Comparison of ENCODE assay signal across 11 mouse cellular contexts in genomic region chr4:109052282-109052681, GRCm38 (mm10). TPM values are rescaled to one million over a fixed set of nuclear protein-coding genes. Genes with fewer than 3 reads are reported as not detected.
A peak's percentile ranks its signal among the peaks of the same experiment; 100 is the strongest.
DNase-seq lines count a peak whose midpoint lies in the region; ATAC-seq and TF ChIP-seq lines count a peak whose summit lies in the region.
"Had no signal": no experiment of that assay in that cellular context is flagged by ENCODE, and none has a peak within 500 bp of the region (broad histone marks: within the 10 kb centered on the region; RNA-seq: fewer than 3 reads in every experiment).

No protein-coding gene starts in this region.

- no peak for TF ChIP-seq EP300 in liver, postnatal 0 days (IDR thresholded peaks at IDR 0.05; ENCODE audit: low read depth)

- peaks cover 83% of the 10 kb centered on the region for H3K36me3 ChIP-seq in heart, embryonic 13.5 days
- H3K36me3 ChIP-seq in heart, embryonic 12.5 days: peaks cover 68% of the 10 kb centered on the region
- peaks cover 58% of the 10 kb centered on the region for H3K36me3 ChIP-seq in lung, embryonic 15.5 days
- H3K36me3 ChIP-seq in liver, postnatal 0 days (replicated peaks; ENCODE audit: insufficient read depth, low read length): peaks cover 77% of the 10 kb centered on the region

- H3K27me3 ChIP-seq in heart, embryonic 13.5 days (replicated peaks): no peaks in the 10 kb centered on the region
- H3K27me3 ChIP-seq in heart, embryonic 12.5 days (replicated peaks): no peaks in the 10 kb centered on the region
- H3K27me3 ChIP-seq in lung, embryonic 15.5 days: no peaks in the 10 kb centered on the region
- no peaks in the 10 kb centered on the region for H3K27me3 ChIP-seq in liver, postnatal 0 days (ENCODE audit: insufficient read depth, low read length)

- H3K4me1 ChIP-seq in heart, embryonic 13.5 days: peaks cover 27% of the 10 kb centered on the region
- peaks cover 24% of the 10 kb centered on the region for H3K4me1 ChIP-seq in heart, embryonic 12.5 days (replicated peaks)
- H3K4me1 ChIP-seq in lung, embryonic 15.5 days: peaks cover 10% of the 10 kb centered on the region; the same call in 1 of the 2 replicates
- peaks cover 8% of the 10 kb centered on the region; the same call in 1 of the 2 replicates for H3K4me1 ChIP-seq in embryonic fibroblast, embryonic 13.5 days (ENCODE audit: control insufficient read depth, insufficient read depth, low read length)
- 0 out of 2 replicates have a peak, but pooled peaks cover 6% of the 10 kb centered on the region for H3K4me1 ChIP-seq in liver, postnatal 0 days (ENCODE audit: insufficient read depth)

- H3K27ac ChIP-seq in heart, embryonic 13.5 days (replicated peaks): peak overlapping the region; percentile 36; the same call in 1 of the 2 replicates
- no peak overlapping the region for H3K27ac ChIP-seq in heart, embryonic 12.5 days (ENCODE audit: poor library complexity, severe bottlenecking)
- peak overlapping the region; percentile 75 for H3K27ac ChIP-seq in lung, embryonic 15.5 days
- peak overlapping the region; percentile 31; the same call in 1 of the 2 replicates for H3K27ac ChIP-seq in embryonic fibroblast, embryonic 13.5 days (ENCODE audit: insufficient read depth, low read length)
- 0 out of 2 replicates have a peak overlapping the region, but pooled peaks have one; percentile 34 for H3K27ac ChIP-seq in liver, postnatal 0 days (ENCODE audit: low read depth)

- DNase-seq in lung, postnatal 14 days: no peak
- no peak for DNase-seq in liver, postnatal 0 days
- no peak for DNase-seq in retina, embryonic 14.5 days (ENCODE audit: low spot score)
- DNase-seq: B cell, adult 2 months had no signal

- TF ChIP-seq POLR2A in embryonic fibroblast, embryonic 13.5 days (IDR thresholded peaks at IDR 0.05; ENCODE audit: low read depth, low read length): no peak

- no peak for TF ChIP-seq CTCF in embryonic fibroblast, embryonic 13.5 days (IDR thresholded peaks at IDR 0.05; ENCODE audit: borderline replicate concordance, insufficient read depth, low read length)
- TF ChIP-seq CTCF in liver, postnatal 0 days (IDR thresholded peaks at IDR 0.05; ENCODE audit: low read depth): no peak

- no peak overlapping the region for H3K9ac ChIP-seq in heart, embryonic 13.5 days
- H3K9ac ChIP-seq in heart, embryonic 12.5 days: no peak overlapping the region
- no peak overlapping the region for H3K9ac ChIP-seq in lung, embryonic 15.5 days
- H3K9ac ChIP-seq in liver, postnatal 0 days (replicated peaks): no peak overlapping the region

- no peak overlapping the region for H3K4me3 ChIP-seq in heart, embryonic 13.5 days
- H3K4me3 ChIP-seq in heart, embryonic 12.5 days: no peak overlapping the region
- no peak overlapping the region for H3K4me3 ChIP-seq in lung, embryonic 15.5 days
- H3K4me3 ChIP-seq in embryonic fibroblast, embryonic 13.5 days (ENCODE audit: insufficient read depth, low read length): no peak overlapping the region
- no peak overlapping the region for H3K4me3 ChIP-seq in liver, postnatal 0 days (ENCODE audit: low read depth, low read length)
- H3K4me3 ChIP-seq: myocyte had no signal

- WGBS in heart, embryonic 13.5 days: 45% methylated on average over 1 of the region's 1 CpGs
- WGBS in heart, embryonic 12.5 days: 33% methylated on average over 1 of the region's 1 CpGs
- WGBS in lung, embryonic 15.5 days: 27% methylated on average over 1 of the region's 1 CpGs
- WGBS in liver, postnatal 0 days (ENCODE audit: insufficient replicate concordance): 50% methylated on average over 1 of the region's 1 CpGs

- no peak overlapping the region for H3K4me2 ChIP-seq in heart, embryonic 13.5 days
- H3K4me2 ChIP-seq in heart, embryonic 12.5 days: no peak overlapping the region
- peak overlapping the region; percentile 22; the same call in 1 of the 2 replicates for H3K4me2 ChIP-seq in lung, embryonic 15.5 days
- no peak overlapping the region for H3K4me2 ChIP-seq in liver, postnatal 0 days (ENCODE audit: low read depth, low read length)

- no peaks in the 10 kb centered on the region for H3K9me3 ChIP-seq in heart, embryonic 13.5 days
- H3K9me3 ChIP-seq in heart, embryonic 12.5 days (replicated peaks): no peaks in the 10 kb centered on the region
- no peaks in the 10 kb centered on the region for H3K9me3 ChIP-seq in lung, embryonic 15.5 days
- H3K9me3 ChIP-seq in liver, postnatal 0 days (ENCODE audit: low read length): no peaks in the 10 kb centered on the region

- ATAC-seq in heart, embryonic 13.5 days (ENCODE audit: extremely low read depth, insufficient number of reproducible peaks, low FRiP score, low TSS enrichment): no peak
- ATAC-seq in heart, embryonic 12.5 days (ENCODE audit: insufficient number of reproducible peaks, low FRiP score): no peak
- peak; percentile 70 for ATAC-seq in lung, embryonic 15.5 days (ENCODE audit: borderline replicate concordance, extremely low read depth, low FRiP score, low TSS enrichment)
- peak; percentile 40; the same call in 1 of the 2 replicates for ATAC-seq in liver, postnatal 0 days
- ATAC-seq in frontal cortex, adult (ENCODE audit: low TSS enrichment): no peak
- ATAC-seq: intestine, embryonic 16.5 days had no signal

RNA-seq across cellular contexts. Expression of gene Nrd1, which starts 51.8 kb away (rescaled TPM):
- 47.4 and 49.1 TPM in 2 replicates for polyA plus RNA-seq in heart, embryonic 13.5 days (2015; fragmentation: Nextera tagmentation; extraction: Ambion mirVana)
- 67.1 and 70.0 TPM in 2 replicates for polyA plus RNA-seq in heart, embryonic 12.5 days (2016; fragmentation: Nextera tagmentation; extraction: Ambion mirVana)
- 64.2 and 65.8 TPM in 2 replicates for polyA plus RNA-seq in lung, embryonic 15.5 days (2015; fragmentation: Nextera tagmentation; extraction: Ambion mirVana)
- 214 and 216 TPM in 2 replicates for polyA plus RNA-seq in embryonic fibroblast, embryonic 13.5 days (2011; ENCODE audit: insufficient read length, low read depth, missing spikeins)
- polyA plus RNA-seq in liver, postnatal 0 days (2015; fragmentation: Nextera tagmentation; extraction: Ambion mirVana): 18.5 and 19.6 TPM in 2 replicates

Comparison
In these comparisons a context has a peak if more than half of its experiments do, and no peak if none do; other contexts are left out.
1. ATAC-seq: peak in lung, embryonic 15.5 days (single experiment) and liver, postnatal 0 days (single experiment); none in heart, embryonic 13.5 days (single experiment), heart, embryonic 12.5 days (single experiment) and frontal cortex, adult (single experiment).